Mouse (Mus musculus) granulocyte monocyte progenitor cell, adult 5-6 weeks (primary cell): Measurements from ENCODE around the gene Cdpf1. TPM values are rescaled to one million over a fixed set of nuclear protein-coding genes. Genes with fewer than 3 reads are reported as not detected.
"Not testable (repeated sequence)": the region's sequence is repeated elsewhere in the genome, so short reads cannot be mapped to it uniquely, and the experiment has no call there.

Experiments used
- ATAC-seq: replicated peaks from 2 replicates; pipeline ENCODE4 v1.8.0; 2016; ENCODE audit warnings: mild to moderate bottlenecking, moderate TSS enrichment, inconsistent platforms; ENCODE audit not compliant: poor library complexity, severe bottlenecking
- total RNA-seq, 2 experiments: library from RNA; stranded (forward) in 1 of 2; stranded (reverse) in 1 of 2; fragments of 200-712, 200-1000 nt in 1 of 2; fragments of >200 nt in 1 of 2; fragmentation: Nextera tagmentation in 1 of 2; gene quantifications; 2 replicates each; pipeline ENCODE4 v1.2.3; 2014 to 2017

The Cdpf1 gene
- total RNA-seq, 2 experiments from 2014 or later: 11.1 to 17.1 TPM

DNA sequence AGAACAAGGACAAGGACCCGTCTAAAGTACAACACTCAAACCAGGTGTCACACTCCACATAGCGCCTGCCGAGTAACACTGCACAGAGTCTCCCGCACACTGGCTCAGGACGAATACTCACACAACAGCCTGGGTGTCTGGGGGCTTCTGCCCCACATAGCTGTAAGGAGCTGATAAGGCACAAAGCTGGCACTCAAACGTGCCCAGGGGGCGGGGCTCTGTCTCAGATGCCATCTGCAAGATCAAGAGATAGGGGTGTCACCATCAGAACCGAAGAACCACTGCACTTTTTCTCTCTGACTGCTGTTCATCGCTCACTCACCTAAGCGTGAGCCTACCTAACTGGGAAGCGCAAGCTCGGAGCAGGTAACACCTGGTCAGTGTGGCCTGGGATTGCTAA lies 2.4 kb downstream of the Cdpf1 start:
- no peak for ATAC-seq

DNA sequence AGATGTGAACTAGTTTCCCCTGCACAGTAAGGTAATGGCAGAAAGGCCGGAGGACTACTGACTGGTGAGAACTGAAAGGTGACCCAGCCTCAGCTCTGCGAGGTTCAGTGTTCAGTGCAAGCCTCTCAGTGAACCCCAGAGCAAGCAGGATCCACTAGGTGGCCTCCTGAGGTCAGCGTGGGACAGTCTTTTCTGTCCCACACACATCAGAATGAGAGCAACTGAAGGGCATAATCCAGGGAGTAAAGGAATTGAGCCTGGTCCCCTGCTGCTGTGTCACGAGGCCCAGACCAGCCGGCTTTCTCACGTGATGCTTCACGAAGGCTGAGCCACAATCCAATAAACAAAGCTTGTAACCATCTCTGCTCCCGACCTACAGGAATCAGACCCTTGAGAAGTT lies 3.1 kb downstream of the Cdpf1 start:
- no peak for ATAC-seq

DNA sequence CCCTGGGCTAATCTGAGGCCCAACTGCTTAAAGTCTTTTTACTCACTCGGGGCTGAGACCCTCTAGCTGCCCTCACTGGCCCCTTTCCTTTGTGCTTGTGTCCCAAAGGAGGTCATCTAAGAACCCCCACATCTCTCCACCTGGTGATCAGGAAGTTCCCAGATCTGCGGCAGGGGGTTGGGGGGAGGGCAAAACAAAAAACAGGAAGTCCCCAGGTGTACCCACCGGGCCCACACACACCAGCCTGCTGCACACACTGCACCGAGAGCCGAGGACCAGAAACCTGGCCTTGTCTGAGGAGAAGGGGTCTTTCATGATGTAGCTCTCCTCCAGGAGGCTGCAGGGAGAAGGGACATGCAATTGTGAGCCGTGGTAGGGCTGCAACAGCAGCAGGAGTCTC lies 3.5 kb downstream of the Cdpf1 start:
- no peak for ATAC-seq

DNA sequence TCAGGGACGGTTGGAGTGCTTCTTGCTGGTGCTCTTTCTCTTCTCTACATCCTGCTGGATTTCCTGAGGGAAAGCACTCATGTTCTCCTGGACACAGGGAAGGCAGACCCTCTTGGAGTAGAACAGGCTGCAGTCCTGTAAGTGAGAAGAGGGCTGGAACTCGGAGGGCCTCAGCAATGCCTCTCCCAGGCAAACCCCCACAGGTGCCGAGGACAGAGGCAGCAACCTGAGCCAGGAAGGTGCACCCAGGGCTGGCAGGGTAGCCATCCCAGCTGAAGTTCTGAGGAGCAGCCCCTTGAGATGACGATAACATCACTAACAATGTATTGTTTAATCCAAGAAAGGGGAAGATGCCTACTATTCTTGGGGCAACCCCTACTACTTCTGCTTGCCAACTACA lies 4.1 kb downstream of the Cdpf1 start:
- ATAC-seq: no peak

DNA sequence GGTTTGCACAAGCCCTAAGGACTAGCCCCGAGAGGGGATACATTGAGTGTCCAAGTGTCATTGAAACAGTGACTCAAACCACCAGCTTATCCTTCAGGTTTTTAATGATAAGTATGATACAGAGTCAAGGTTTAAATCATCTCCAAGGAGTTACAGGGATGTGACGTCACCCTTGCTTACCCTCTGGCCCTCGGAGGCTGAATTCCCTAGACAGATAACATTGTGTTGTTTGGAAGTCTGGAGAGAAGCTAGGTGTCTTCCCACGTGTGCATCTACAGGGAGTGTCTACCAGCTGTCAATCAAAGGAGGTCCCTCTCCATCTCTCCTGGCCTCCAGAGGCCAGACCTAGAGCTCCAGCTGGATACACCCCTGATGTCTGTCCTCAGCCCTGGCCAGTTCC lies 4.6 kb downstream of the Cdpf1 start:
- ATAC-seq: no peak

DNA sequence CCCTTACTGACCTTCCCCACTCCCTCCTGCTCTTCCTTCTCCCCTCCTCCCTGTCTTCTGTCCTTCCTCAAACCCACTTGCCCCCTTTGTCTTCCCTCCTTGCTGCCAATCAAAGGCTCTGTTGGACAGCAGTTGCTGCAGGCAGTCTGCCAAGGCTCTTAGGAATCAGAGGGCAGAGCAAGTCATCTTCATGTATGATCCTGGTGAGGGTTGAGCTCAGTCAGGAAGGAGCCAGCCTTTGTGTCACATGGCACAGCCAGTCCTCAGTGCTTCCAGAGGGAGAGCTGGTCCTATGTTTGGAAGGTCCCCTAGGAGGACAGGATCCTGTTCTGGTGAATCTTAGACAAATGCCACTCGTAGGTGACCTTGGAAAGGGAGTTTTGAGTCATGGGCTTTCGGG lies 8.6 kb downstream of the Cdpf1 start:
- ATAC-seq: no peak

DNA sequence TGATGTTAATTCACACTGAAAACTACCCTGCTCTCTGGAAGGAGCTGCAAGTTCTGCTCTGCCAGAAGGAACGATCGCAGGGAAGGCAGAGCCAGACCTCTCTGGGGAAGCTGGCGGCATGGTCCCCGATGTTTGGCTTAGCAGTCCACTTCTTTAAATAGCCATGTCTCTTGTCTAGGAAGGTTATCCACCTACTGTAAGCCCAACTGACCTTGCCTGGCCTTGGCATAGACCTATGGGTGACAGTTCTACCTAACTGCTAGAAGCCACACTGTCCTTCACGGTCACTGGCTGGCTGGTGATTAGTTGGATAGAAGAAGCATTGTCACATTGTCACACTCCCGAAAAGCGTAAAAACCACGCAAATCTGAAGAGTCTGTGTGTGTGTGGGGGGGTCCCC lies 12.8 kb downstream of the Cdpf1 start:
- no peak for ATAC-seq

DNA sequence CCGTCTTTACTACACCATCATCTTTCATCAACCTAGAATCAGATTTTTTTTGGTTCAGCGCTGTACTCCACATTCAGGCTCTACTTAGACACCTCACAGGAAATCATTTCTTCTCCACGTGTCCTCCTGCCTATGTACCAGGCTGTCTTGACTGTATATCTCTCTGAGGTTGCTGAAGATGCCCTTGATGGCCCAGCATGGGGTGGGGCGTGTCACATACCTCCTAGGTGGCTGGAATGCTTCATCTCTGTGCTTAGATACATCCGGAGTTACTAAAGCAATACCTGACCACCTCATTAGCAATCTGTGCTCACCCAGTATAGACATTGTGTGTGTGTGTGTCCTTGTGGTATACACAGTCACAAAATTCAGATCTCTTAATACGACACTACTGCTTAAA lies 16.0 kb downstream of the Cdpf1 start:
- ATAC-seq: no peak

DNA sequence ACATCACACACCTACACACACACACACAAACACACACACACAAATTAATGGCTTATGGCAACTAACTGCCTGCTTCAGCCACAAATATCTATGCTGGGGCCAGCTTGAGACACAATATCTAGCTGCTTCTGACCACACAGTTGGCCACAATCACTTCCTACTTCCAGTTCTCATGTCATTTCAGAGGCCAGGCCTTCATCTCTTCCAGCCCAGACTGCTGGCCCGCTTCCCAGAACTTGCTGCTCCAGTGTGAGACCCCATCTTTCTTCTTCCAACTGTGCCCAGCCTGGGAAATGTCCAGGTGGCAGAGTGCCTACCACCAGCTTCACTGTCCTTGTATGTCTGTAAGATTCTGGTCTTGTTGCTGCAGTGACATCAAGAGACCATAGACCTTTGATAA lies 18.7 kb downstream of the Cdpf1 start:
- ATAC-seq: peak; percentile 30; the same call in 1 of the 2 replicates

DNA sequence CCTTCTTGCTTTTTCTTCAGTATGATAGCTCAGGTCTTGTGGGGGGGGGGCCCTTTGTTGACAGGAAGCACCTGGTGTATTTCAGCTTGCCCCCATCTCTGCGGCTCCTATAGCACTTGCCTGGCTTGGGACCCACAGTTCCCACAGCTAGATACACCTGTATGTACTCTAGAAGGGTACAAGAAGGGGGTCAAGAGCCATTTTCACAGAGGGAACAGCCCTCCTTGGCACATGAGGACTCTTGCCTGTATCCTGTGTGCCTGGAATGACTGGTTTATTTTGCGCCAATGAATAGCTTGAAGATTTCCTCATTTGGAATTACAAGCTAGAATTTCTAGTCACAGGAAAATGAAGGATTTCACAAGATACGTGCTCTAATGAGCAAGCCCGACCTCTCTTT lies 20.0 kb downstream of the Cdpf1 start:
- no peak for ATAC-seq

DNA sequence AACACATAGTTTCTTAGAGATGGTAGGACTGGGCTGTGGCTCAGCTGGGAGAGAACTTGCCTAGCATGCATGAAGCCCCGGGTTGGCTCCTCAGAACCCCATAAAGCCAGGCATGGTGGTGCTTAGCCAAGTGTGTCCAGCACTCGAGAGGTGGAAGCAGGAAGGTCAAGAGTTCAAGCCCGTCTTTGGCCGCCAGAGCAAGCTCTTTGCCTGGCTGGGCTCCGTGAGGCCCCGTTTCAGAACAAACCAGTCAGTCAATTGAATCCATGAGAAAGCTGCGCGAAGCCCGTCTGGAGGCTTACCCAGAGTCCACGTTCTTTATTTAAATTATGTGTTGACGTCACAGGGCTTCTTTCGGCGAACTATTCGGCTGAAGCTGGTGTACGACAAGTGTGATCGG lies 22.9 kb downstream of the Cdpf1 start:
- ATAC-seq: no peak

DNA sequence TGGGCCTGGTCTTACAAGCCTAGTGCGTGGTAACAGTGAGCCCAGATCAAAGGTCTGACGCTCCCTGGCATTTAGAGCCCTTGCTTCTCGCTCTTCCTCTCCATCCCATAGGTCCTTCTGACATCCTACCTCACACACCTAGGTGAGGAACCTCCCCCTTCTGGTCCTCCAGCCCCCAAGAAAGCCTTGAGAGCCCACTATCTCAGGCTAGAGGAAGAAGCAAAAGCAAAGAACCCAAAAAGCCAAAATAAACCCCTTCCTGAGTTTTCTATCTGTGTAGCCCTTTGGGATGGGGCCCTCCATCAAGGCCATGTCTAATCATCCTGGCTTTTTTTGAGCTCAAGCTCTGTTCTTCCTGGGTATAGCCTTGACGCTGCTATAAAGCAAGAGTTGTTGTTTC lies 23.4 kb downstream of the Cdpf1 start:
- no peak for ATAC-seq

DNA sequence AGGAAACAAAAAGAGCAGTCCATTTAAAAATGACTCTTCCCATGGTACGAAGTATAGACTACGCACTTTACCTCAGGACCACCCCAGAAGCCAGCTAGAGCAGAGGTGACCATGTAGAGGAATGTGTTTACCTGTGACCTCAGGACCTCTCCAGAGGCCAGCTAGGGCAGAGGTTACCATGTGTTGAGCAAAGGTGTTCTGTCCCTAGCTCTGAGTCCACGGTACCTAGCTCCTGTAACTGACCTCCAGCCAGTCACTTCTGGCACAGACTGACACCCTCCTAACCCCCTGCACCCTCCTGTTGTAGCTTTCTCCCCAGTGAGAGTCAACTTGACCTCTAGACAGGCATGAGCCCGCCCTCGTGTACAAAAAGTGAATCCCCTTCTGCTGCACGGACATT lies 24.0 kb downstream of the Cdpf1 start:
- no peak for ATAC-seq

DNA sequence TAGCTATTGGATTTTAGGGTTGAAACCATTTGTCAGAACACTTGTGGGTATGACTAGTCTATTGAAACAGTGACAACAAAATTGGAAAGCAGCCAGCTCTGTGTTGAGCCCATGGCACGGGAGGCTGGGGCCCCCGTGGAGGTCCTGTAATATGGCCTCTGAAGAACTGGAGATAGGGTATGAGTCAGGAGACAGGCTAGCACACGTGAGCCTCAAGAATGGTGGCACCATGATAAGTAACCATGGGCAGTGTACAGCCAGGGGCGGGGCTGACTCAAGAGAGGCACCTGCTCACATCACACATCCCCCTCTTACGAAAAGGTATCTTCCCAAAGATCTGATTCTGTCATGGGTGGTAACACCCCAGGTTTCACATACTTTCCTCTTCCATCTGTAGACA lies 24.8 kb downstream of the Cdpf1 start:
- no peak for ATAC-seq

DNA sequence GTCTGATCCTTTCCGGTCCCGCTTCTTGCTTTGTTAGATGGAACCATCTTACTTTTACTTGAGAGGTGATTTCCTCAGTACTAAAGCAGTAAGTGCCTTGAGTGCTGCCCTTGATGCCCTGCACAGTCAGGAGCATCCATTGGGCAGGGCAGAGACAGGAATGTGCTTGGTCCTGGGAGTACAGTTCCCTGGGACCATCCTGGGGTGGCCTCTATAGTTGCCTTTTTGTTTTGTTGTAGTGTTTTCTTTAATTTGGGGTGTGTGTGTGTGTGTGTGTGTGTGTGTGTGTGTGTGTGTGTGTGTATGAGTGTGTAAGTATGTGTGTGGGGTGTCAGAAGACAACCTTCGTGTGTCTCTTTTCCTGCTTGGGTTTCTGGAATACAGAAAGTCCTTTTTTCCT lies 27.2 kb downstream of the Cdpf1 start:
- ATAC-seq: no peak

DNA sequence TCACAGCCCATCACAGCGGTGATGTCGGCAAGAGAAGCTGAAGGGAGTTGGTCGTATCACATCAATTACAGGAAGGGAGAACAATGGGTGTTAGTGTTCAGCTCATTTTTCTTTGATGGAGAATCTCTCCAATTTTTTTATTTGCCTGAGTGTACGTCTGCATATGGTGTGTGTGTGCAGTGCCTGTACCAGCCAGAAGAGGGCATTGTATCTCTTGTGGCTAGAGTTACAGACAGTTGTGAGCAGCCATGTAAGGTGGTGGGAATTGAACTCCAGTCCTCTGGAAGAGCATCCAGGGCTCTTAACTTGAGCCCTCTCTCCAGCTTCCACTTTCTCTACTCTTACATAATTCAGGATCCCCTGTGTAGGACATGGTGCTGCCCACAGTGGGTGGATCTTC lies 28.4 kb downstream of the Cdpf1 start:
- ATAC-seq: no peak

DNA sequence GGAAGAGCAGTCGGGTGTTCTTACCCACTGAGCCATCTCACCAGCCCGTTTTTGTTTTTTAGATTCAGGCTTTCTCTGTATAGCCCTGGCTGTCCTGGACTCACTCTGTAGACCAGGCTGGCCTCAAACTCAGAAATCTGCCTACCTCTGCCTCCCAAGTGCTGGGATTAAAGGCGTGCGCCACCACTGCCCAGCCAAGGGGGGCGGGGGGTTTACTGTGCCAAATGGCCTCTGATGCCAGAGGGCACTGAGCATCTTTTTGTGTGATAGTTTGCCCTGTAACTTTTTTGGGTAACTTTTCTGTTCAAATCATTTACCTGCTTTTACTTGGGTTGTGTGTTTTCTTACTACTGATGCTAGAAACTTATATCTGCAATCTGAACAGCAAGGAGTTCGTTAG lies 32.6 kb downstream of the Cdpf1 start:
- ATAC-seq: not testable (repeated sequence)

DNA sequence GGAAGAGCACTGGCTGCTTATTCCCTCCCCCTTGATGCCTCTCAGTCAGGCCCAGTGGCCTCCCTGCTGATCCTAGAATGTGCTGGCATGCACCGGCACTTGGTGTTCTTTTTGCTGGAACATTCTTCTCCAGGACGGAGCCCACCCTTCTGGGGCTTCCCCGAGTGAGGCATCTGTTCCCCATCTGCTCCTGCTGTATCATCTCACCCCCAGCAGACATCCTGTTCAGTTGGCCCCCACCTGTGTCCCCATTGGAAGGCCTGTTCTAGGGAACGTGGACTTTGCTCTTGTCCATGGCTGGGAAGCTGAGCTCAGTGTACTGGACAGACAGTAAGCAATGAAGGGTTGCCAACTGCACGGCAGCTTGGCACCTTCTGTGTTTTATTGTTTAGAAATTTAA lies 34.7 kb downstream of the Cdpf1 start:
- no peak for ATAC-seq

DNA sequence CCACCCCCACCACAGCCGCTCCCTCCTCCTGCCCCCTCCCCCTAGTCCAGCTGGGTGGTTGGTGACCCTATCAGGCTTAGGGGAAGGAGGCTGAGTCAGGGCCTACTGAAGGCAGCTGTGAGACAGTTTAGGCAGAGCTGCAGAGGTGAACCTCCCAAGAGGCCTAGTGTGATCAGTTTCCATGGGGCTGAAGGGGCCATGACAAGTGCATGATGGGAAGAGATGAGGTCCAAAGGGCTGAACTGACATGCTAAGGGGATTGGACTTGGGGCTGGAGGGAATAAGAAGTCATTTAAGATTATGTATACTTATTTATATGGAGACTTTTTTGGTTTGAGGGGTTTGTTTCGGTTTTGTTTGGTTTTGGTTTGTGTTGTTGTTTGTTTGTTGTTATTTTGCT lies 35.3 kb downstream of the Cdpf1 start:
- no peak for ATAC-seq

DNA sequence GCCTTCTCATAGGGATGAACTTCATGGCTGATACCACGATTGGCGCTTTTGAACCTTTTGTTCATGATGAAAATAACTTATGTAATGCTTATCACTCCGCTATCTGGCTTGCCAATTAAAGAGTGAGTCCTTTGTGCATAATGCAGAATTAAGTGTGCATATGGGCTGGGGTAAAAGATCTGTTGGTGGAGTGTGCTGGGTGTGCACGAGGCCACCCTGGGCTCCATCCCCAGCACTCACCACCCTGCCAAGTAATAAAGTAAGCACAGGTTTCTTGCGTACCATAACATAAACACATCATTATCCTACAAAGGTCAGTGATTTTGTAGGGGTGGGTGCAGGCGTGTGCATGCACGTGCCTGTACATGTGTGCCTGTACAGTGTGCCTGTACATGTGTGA lies 36.5 kb downstream of the Cdpf1 start:
- ATAC-seq: no peak

DNA sequence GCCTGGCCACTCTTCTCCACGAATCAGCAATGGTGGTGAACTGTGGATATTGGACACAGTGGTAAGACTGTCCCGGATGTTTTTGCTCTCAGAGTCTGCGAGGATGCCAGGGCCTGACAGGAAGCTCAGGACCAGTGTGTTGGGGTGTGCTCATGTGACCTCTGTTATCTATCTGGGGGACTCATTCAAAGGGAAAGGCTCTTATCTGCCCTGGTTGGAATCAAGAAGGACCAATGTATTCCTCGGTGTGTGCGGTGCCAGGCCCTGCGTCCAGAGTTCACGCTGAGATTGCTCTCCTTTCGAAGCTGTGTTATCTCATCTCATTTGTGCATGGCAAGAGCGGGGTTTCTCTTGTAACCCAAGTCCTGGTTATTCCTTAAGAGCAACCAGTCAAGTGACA lies 37.1 kb downstream of the Cdpf1 start:
- no peak for ATAC-seq

DNA sequence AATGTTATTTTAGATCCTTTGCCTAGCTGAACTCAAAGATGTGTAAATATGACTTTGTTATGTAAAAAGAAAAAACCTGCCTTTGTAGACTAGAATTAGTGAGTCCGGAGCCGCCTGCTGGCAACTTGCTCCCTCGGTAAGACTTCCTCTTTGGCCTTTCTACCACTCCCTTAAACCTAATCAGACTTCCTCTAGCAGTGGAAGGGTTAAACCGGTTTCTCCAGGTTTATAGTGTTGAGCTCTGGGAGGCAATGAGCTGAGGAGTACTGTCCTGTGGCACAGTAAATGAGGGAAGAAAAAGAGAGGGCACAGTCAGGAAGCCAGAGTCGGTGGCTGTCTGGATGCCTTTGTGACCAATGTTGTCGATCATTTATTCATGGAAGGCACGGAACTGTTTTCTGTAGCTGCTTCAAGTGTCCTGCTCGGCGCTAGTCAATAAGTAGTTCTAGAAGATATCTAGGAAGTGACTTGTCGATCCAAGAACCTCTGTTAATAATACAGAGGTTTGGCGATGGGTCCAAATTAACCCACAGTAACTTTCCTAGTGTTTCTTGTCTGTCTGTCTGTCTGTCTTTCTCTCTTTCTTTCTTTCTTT lies 39.3 kb downstream of the Cdpf1 start:
- no peak for ATAC-seq
